Mouse (Mus musculus) ES-E14 (cell line): ENCODE measurements around the gene Dapk1.

ENCODE experiments used
- CHD2 ChIP-seq: IDR thresholded peaks from 2 replicates; pipeline ENCODE4 v1.6.1; 2014; ENCODE audit warnings: mild to moderate bottlenecking, low read depth, low read length, inconsistent platforms
- HCFC1 ChIP-seq: IDR thresholded peaks from 2 replicates; pipeline ENCODE4 v1.6.1; 2012; ENCODE audit warnings: low read length, inconsistent platforms, borderline replicate concordance; ENCODE audit not compliant: insufficient read depth
- ZNF384 ChIP-seq: IDR thresholded peaks from 2 replicates; pipeline ENCODE4 v1.6.1; 2012; ENCODE audit warnings: low read depth, low read length, inconsistent platforms

- TF ChIP-seq ZNF384, result no peak
- TF ChIP-seq HCFC1, result no peak
- no peak for TF ChIP-seq CHD2
These were observed 114.4 kb downstream of the Dapk1 start for GRCm38 (mm10) chr13:60716107-60716506.
